Mouse (Mus musculus): ENCODE results near the gene Chd3.

Gene Chd3

DNA sequence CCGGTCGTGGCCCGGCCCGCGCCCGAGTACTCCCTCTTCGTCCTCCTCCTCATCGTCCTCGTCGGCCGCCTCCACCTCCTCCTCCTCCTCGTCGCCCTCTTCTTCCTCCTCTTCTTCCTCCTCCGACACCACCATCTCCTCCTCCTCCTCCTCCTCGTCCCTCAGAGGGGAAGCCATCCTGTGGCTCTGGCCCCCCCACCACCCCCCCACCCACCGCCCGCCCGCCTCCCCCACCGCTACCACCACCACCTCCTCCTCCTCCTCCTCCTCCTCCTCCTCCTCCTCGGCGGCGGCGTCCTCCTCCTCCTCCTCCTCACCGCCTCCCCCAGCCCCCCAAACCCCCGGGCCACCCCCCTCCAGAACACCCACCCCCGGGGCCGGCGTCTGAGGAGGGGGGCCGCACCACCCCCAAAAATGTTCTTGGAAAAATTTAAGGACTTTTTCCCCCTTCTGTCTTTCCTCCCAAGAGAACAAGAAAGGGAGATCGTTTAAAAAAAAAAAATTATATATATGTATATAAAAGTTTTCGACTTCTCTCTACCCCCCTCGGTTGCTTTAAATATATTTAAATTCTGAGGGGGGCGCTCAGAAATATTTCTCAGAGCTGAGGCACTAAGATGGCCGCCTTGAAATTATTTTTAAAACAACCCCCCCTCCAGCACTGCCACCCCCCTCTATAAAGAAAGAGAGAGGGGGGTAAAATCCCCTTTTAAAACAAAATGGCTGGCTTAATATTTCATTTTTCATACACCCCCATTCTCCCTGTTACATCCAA lies at the start of gene Chd3:
TSS of gene Chd3 (minus strand) at position 192 of the 775 bp plus-strand sequence.
- DNase-seq = peak; percentile 46

DNA sequence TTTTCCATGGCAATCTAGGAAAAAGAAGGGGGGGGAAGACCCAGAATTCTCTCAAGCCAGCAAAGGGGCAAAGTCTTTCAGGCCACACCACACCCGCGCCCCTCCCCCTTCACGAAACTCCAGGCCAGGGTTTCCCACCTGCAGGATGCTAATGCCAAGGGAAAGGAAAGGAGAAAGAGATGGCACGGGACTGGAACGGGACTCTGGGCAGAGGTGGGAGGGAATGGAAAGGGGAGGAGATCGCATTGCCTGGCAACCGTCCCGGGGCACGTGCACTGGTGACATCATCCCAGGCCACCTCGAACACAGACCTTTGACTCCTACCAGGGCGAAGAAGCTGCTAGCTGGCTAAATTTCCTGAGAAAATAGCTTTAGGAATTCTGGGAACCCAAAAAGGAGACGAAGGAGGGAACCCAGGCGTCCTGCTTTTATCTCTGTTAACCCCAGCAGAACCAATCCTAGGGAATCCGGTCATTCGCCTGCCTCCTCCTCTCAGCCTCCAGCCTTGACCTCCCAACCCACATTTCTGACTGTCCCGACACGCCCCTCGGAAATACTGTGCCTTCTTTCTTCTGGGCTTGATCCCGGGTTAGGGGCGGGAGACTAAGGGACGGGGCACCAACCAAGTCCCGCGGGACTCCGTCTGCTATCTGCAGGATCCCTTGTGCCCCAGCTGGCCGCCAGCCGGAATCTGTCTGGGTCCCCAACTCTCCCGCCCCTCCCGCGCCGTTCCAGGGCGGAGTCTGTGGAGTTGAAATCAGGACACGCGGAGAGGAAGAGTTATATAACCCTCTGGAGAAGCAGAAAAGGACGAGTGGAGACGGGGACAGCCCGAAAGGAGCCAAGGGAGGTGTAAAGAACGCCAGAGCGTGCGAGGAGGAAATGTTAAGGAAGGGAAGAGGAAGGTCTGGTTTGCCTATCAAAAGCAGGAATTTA lies 48.5 kb upstream of the Chd3 start:
- DNase-seq = peak; percentile 97

GRCm38 (mm10) chr11:69416921-69417448 lies 47.8 kb upstream of the Chd3 start:
- no peak for DNase-seq

DNA sequence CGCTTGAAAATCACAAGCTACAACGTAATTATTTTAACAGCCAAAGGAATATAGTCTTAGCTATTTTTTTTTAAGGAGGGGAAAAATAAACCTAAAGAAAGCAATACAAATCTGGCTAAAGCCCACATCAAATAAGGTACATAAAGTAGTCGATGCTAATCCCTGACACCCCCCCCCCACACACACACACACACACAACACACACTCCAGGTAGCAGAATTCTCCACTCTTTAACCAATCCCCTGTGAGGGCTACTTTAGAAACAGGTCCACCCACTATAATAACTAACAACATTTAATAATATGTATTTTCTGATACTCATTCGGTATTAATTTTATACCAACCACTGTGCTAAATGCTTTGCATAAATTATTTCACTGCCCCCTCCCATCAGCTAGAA lies 47.3 kb upstream of the Chd3 start:
- no peak for DNase-seq

DNA sequence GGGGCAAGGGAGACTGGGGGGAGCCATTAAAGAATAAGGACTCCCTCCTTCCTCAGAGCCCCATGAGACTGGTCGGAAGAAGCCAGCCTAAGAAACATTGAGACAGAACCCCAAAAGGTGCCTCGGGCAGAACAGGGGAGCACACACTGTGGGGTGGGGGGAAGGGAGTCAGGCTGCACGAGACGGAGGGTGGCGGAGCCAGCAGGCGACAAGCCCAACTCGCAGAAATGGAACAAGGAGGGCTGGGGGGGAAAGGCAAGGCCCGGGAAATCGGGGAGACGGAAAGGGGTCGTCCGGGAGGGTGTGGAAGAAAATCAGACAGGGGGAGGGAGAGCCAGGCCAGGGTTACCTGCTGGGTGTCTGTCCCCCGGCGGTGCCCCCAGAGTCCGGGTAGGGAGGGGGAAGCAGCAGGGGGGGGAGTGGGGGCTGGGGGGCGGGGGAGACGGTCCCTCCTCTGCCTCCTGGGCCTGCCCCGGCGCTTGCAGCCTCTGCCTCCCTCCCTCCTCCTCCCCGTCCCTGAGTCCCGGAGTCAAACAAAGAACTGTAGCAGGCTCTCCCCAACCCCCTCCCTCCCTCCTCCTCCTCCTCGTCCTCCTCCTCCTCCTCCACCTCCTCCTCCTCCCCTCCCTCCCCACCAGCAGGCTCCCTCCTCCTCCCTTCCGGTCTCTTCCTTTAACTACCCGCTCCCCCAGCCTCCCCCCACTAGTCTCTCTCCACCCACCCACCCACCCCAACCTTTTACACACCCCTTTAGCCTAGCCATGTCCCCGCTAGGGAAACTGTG lies 46.7 kb upstream of the Chd3 start:
- DNase-seq = peak; percentile 63

GRCm38 (mm10) chr11:69415327-69415667 lies 46.1 kb upstream of the Chd3 start:
- peak; percentile 64 for DNase-seq

DNA sequence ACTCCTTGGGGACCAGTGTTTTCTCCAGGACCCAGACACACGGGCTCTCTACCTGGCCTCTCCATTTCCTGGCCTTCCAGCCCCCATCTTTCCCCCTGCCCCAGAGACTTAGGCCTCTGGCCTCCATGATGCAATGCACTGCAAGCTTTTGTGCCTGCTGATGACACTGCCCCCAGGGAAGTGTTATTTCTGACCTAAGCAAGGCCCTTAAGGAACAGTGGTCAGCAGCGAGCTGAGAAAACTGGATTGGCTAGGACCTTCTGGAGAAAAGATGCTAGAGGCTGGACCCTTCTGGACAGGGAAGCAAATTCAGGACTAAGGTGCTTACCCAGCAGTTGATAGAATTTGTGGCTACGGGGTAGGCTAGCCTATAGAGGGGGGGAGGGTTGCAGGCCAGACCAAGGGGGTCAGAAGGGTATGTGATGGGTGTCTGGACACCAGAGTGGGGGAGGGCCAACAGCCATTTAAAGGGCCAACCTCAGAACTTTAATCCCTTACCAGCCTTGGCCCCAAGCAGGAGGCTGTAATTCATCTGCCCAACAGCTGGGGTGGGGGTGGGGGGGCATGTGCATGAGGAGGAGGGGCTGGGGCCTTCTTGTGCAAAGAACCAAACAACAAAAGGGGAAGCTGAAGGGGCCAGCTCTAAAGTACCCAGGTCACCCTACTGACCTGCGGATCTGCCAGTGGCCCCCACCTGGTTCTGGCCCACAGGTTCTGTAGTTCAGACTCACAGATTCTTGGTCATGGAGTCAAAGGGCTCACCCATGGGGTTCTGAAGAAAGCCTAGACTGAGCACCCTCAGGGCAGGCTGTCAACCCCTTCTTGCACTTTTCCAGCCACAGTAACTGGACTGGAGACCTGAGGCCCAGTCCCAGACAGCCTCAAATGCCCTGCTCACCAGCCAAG lies 45.5 kb upstream of the Chd3 start:
- DNase-seq = no peak

- no peak for DNase-seq
Measured at GRCm38 (mm10) chr11:69413221-69414181, 44.3 kb upstream of the Chd3 start, which contains the start of gene Kdm6b. TSS of gene Kdm6b (minus strand) at chr11:69413675.

DNA sequence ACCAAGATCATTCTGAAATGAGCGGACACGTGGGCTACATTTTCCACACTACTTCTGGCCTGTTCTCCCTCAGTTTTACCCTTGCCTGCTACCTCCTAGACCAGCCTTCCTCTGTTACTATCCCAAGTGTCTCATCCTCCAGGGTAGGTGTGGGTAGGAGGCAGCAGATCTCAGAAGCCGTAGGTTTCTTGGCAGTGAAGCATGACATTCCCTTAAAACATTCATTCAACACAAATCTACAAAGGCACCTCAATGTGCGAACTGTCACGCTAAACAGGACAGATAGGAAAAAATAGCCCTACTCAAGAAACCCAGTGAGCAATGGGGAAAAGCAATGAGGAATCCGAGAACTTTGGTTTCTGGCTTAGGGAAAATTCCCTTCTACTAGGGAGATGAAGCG lies 43.3 kb upstream of the Chd3 start:
- DNase-seq = no peak

DNA sequence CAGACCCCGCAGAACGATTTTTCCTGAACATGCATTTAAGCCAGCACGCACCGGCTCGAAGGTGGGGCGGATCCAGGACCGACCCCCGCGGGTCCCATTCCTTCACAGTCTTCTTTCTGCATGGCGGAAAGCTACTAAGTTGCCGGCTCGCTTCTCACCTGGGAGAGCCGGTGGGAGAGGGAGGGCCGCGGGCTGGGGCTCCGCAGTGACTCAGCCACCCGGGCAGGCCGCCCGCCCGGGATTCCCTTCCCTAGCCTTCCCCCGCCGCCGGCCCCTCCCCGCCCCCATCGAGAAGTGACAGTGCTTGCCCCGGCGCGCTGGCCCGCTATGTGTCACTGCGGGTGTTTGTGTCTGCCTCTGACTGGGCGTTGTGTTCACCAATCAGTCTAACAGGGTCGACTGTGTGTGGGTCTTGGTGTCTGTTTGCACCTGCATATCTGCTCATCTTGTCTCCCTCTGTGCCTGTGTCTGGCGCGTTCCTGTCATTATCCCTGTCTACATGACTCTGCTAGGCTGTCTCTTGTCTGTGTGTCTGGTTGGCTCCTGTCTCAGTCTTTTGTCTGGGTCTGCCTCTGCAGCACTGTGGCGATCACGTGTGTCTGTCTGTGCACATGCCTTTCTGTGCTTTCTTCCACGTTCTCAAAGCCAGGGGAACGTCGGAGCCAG lies 42.5 kb upstream of the Chd3 start:
- peak; percentile 71 for DNase-seq

GRCm38 (mm10) chr11:69411073-69411535 lies 41.9 kb upstream of the Chd3 start:
- peak; percentile 95 for DNase-seq

- DNase-seq = no peak
Measured at GRCm38 (mm10) chr11:69410310-69411072, 41.3 kb upstream of the Chd3 start.

- no peak for DNase-seq
Measured at GRCm38 (mm10) chr11:69410045-69410309, 40.8 kb upstream of the Chd3 start.

DNA sequence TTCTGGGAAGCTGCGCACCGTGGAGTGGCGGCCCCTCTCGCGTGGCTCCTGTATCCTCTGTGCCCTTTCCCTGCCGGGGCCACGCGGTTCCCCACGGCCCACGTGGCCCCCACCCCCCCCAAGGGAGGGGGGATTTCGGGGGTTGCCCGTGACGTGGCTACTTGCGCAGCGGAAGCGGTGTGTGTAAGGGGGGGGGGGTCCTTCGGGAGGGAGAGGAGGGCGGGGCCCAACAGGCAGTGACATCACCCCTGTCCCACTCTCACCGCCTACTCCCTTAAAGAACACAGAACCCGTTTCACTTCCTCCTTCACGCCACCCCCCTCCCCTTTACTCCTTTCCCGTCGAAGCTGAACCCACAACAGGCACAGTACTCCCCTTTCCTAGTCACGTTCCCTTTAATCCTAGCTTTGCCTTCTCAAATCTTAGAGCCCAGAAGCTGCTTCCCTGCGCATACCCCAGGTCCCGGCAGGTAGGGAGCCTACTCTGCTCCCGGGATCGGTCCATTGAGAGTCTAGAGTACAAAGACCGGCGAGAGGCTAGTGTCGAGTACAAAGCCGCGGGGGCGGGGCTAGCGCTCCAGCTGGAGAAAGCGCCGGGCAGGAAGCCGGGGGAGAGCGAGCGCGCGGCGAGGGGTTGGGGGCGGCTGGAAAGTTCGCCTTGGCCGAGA lies 40.3 kb upstream of the Chd3 start:
- peak; percentile 79 for DNase-seq

- peak; percentile 55 for DNase-seq
Measured at GRCm38 (mm10) chr11:69408541-69409377, 39.6 kb upstream of the Chd3 start.

DNA sequence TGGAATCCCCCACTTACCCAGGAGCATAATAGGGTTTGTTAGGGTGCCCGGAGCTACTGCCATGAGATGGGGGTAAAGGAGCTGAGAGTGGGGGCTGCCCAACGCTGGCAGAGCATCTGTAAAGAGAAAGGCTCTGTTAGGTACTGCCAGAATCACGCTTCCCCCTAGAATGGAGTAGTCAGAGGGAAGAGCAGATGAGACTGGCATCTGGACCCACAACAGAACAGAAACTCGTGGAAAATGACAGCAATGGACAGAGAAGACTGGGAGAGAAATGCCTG lies 38.5 kb upstream of the Chd3 start:
- DNase-seq = no peak

DNA sequence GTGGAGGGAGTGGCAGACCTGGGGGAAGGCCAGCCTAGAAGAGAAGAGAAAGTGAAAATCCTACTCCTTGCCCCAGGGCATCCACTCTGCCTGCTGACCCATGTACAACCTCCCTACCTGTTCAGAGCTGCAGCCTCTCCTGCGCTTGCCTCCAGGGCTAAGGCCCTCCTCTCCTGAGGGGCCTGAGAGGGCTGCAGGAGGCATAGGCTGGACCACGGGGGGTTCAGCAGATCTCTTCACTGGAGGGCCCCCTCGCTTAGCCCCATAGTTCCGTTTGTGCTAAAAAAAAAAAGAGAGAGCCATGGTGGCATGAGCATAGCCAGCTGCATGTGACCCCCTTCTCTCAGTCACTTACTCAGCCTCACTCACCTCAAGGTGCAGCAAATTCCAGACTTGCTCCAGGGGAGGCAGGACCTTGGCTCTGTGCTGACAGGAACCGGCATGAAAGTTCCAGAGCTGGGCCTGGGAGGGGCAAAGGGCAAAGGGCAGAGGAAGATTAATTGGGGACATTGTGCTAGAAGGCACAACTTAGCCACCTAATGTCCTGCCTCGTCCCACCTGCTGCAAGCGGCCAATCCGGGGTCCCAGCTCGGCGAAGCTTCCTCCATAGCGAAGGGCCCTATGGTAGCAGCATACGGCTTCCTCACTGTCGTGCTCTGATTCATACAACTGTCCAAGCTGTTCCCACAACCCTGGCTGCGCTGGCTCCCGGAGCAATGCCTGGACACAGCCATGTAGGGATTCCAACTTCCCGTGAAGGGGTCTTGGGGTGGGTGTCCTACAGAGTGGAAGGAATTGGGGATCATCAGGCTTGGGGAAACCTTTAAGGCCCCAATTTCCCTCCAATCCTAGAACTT lies 37.9 kb upstream of the Chd3 start:
- no peak for DNase-seq
